Mouse (Mus musculus): ENCODE results near the gene Creb3l1. TPM values are rescaled to one million over a fixed set of nuclear protein-coding genes. Genes with fewer than 3 reads are reported as not detected.

Gene Creb3l1
- 10.5 and 10.9 TPM in 2 replicates for polyA plus RNA-seq (2011; ENCODE audit: insufficient read depth, insufficient read length, low read depth, missing spikeins)

GRCm38 (mm10) chr2:92024274-92024672, at the start of gene Creb3l1:
Gene Creb3l1 (minus strand): TSS chr2:92024502.
- Histone ChIP-seq H3K9ac (ENCODE audit: low read depth, poor library complexity, severe bottlenecking) (peak within 1 kb of the TSS; percentile 92), H3K4me1 (ENCODE audit: control insufficient read depth, insufficient read depth, low read length) (peaks cover 2% of the 10 kb centered on the region), H3K27ac (ENCODE audit: insufficient read depth, low read length) (no peak within 1 kb of the TSS), H3K27me3 (ENCODE audit: control insufficient read depth, insufficient read depth, low read length, poor library complexity, severe bottlenecking) (peaks cover 8% of the 10 kb centered on the region; the same call in 1 of the 2 replicates), H3K9me3 (replicated peaks; ENCODE audit: control insufficient read depth, insufficient read depth, low read length, poor library complexity, severe bottlenecking) (no peaks in the 10 kb centered on the region), H3K4me3 (ENCODE audit: low read depth, low read length) (peak within 1 kb of the TSS; percentile 76), H3K36me3 (ENCODE audit: control insufficient read depth, insufficient read depth, low read length, poor library complexity, severe bottlenecking) (no peaks in the 10 kb centered on the region)
- TF ChIP-seq POLR2A (IDR thresholded peaks at IDR 0.05; ENCODE audit: insufficient read depth, low read length) = no peak
- TF ChIP-seq CTCF (IDR thresholded peaks at IDR 0.05; ENCODE audit: low read depth, low read length) = no peak
- TF ChIP-seq EP300 (IDR thresholded peaks at IDR 0.05; ENCODE audit: insufficient read depth, low read depth, low read length) = no peak

- H3K9ac ChIP-seq (ENCODE audit: low read depth, poor library complexity, severe bottlenecking) = no peak overlapping the region
- no peaks in the 10 kb centered on the region for H3K27me3 ChIP-seq (ENCODE audit: control insufficient read depth, insufficient read depth, low read length, poor library complexity, severe bottlenecking)
- no peaks in the 10 kb centered on the region for H3K36me3 ChIP-seq (ENCODE audit: control insufficient read depth, insufficient read depth, low read length, poor library complexity, severe bottlenecking)
- no peak overlapping the region for H3K27ac ChIP-seq (ENCODE audit: insufficient read depth, low read length)
- no peak for TF ChIP-seq CTCF (IDR thresholded peaks at IDR 0.05; ENCODE audit: low read depth, low read length)
- TF ChIP-seq EP300 (IDR thresholded peaks at IDR 0.05; ENCODE audit: insufficient read depth, low read depth, low read length) = no peak
- no peak for TF ChIP-seq POLR2A (IDR thresholded peaks at IDR 0.05; ENCODE audit: insufficient read depth, low read length)
- no peaks in the 10 kb centered on the region for H3K9me3 ChIP-seq (replicated peaks; ENCODE audit: control insufficient read depth, insufficient read depth, low read length, poor library complexity, severe bottlenecking)
- H3K4me1 ChIP-seq (ENCODE audit: control insufficient read depth, insufficient read depth, low read length) = no peaks in the 10 kb centered on the region
- no peak overlapping the region for H3K4me3 ChIP-seq (ENCODE audit: low read depth, low read length)
Observed at GRCm38 (mm10) chr2:92071143-92071542, 46.8 kb upstream of the Creb3l1 start.

GRCm38 (mm10) chr2:92069630-92070029, 45.3 kb upstream of the Creb3l1 start:
- TF ChIP-seq CTCF (IDR thresholded peaks at IDR 0.05; ENCODE audit: low read depth, low read length) (no peak), POLR2A (IDR thresholded peaks at IDR 0.05; ENCODE audit: insufficient read depth, low read length) (no peak), EP300 (IDR thresholded peaks at IDR 0.05; ENCODE audit: insufficient read depth, low read depth, low read length) (no peak)
- no peaks in the 10 kb centered on the region for H3K9me3 ChIP-seq (replicated peaks; ENCODE audit: control insufficient read depth, insufficient read depth, low read length, poor library complexity, severe bottlenecking)

GRCm38 (mm10) chr2:92067600-92067999, 43.3 kb upstream of the Creb3l1 start:
- TF ChIP-seq CTCF (IDR thresholded peaks at IDR 0.05; ENCODE audit: low read depth, low read length) (no peak), POLR2A (IDR thresholded peaks at IDR 0.05; ENCODE audit: insufficient read depth, low read length) (no peak), EP300 (IDR thresholded peaks at IDR 0.05; ENCODE audit: insufficient read depth, low read depth, low read length) (no peak)
- Histone ChIP-seq H3K4me1 (ENCODE audit: control insufficient read depth, insufficient read depth, low read length) (no peaks in the 10 kb centered on the region), H3K27me3 (ENCODE audit: control insufficient read depth, insufficient read depth, low read length, poor library complexity, severe bottlenecking) (no peaks in the 10 kb centered on the region), H3K27ac (ENCODE audit: insufficient read depth, low read length) (no peak overlapping the region), H3K9ac (ENCODE audit: low read depth, poor library complexity, severe bottlenecking) (no peak overlapping the region), H3K36me3 (ENCODE audit: control insufficient read depth, insufficient read depth, low read length, poor library complexity, severe bottlenecking) (no peaks in the 10 kb centered on the region), H3K4me3 (ENCODE audit: low read depth, low read length) (no peak overlapping the region), H3K9me3 (replicated peaks; ENCODE audit: control insufficient read depth, insufficient read depth, low read length, poor library complexity, severe bottlenecking) (no peaks in the 10 kb centered on the region)

More at GRCm38 (mm10) chr2:92069630-92070029, 45.3 kb upstream of the Creb3l1 start:
- Histone ChIP-seq H3K9ac (ENCODE audit: low read depth, poor library complexity, severe bottlenecking) (no peak overlapping the region), H3K27me3 (ENCODE audit: control insufficient read depth, insufficient read depth, low read length, poor library complexity, severe bottlenecking) (no peaks in the 10 kb centered on the region), H3K4me1 (ENCODE audit: control insufficient read depth, insufficient read depth, low read length) (no peaks in the 10 kb centered on the region), H3K27ac (ENCODE audit: insufficient read depth, low read length) (no peak overlapping the region), H3K36me3 (ENCODE audit: control insufficient read depth, insufficient read depth, low read length, poor library complexity, severe bottlenecking) (no peaks in the 10 kb centered on the region), H3K4me3 (ENCODE audit: low read depth, low read length) (no peak overlapping the region)

- no peaks in the 10 kb centered on the region for H3K4me1 ChIP-seq (ENCODE audit: control insufficient read depth, insufficient read depth, low read length)
- no peak overlapping the region for H3K4me3 ChIP-seq (ENCODE audit: low read depth, low read length)
- H3K27ac ChIP-seq (ENCODE audit: insufficient read depth, low read length) = no peak overlapping the region
- no peaks in the 10 kb centered on the region for H3K36me3 ChIP-seq (ENCODE audit: control insufficient read depth, insufficient read depth, low read length, poor library complexity, severe bottlenecking)
- no peaks in the 10 kb centered on the region for H3K27me3 ChIP-seq (ENCODE audit: control insufficient read depth, insufficient read depth, low read length, poor library complexity, severe bottlenecking)
- no peak overlapping the region for H3K9ac ChIP-seq (ENCODE audit: low read depth, poor library complexity, severe bottlenecking)
- H3K9me3 ChIP-seq (replicated peaks; ENCODE audit: control insufficient read depth, insufficient read depth, low read length, poor library complexity, severe bottlenecking) = no peaks in the 10 kb centered on the region
- TF ChIP-seq POLR2A (IDR thresholded peaks at IDR 0.05; ENCODE audit: insufficient read depth, low read length) = no peak
- no peak for TF ChIP-seq CTCF (IDR thresholded peaks at IDR 0.05; ENCODE audit: low read depth, low read length)
- TF ChIP-seq EP300 (IDR thresholded peaks at IDR 0.05; ENCODE audit: insufficient read depth, low read depth, low read length) = no peak
Observed at GRCm38 (mm10) chr2:92066899-92067298, 42.6 kb upstream of the Creb3l1 start.

- TF ChIP-seq CTCF (IDR thresholded peaks at IDR 0.05; ENCODE audit: low read depth, low read length) (no peak), POLR2A (IDR thresholded peaks at IDR 0.05; ENCODE audit: insufficient read depth, low read length) (no peak), EP300 (IDR thresholded peaks at IDR 0.05; ENCODE audit: insufficient read depth, low read depth, low read length) (no peak)
- Histone ChIP-seq H3K27me3 (ENCODE audit: control insufficient read depth, insufficient read depth, low read length, poor library complexity, severe bottlenecking) (0 out of 2 replicates have a peak, but pooled peaks cover 2% of the 10 kb centered on the region), H3K36me3 (ENCODE audit: control insufficient read depth, insufficient read depth, low read length, poor library complexity, severe bottlenecking) (no peaks in the 10 kb centered on the region), H3K4me3 (ENCODE audit: low read depth, low read length) (no peak overlapping the region), H3K4me1 (ENCODE audit: control insufficient read depth, insufficient read depth, low read length) (no peaks in the 10 kb centered on the region), H3K27ac (ENCODE audit: insufficient read depth, low read length) (no peak overlapping the region), H3K9me3 (replicated peaks; ENCODE audit: control insufficient read depth, insufficient read depth, low read length, poor library complexity, severe bottlenecking) (no peaks in the 10 kb centered on the region), H3K9ac (ENCODE audit: low read depth, poor library complexity, severe bottlenecking) (no peak overlapping the region)
Observed at GRCm38 (mm10) chr2:92065938-92066337, 41.6 kb upstream of the Creb3l1 start.
